Mouse (Mus musculus) liver, embryonic 13.5 days (tissue): Measurements from ENCODE around the gene Tmem50b. TPM values are rescaled to one million over a fixed set of nuclear protein-coding genes. Genes with fewer than 3 reads are reported as not detected.
A peak's percentile ranks its signal among the peaks of the same experiment; 100 is the strongest.
"Not testable (repeated sequence)": the region's sequence is repeated elsewhere in the genome, so short reads cannot be mapped to it uniquely, and the experiment has no call there.

Experiments
- ATAC-seq: fragments of 200-750 bp; cut with Nextera tagmentation; 2 replicates; pipeline ENCODE4 v1.8.0; 2017; ENCODE audit warnings: low read depth, mild to moderate bottlenecking, moderate number of reproducible peaks, moderate library complexity
- DNase-seq: peaks from one replicate; pipeline ENCODE4 v3.0.0; 2022
- H3K27ac ChIP-seq: fragments of 300-500 bp; sonication (generic); 2 replicates; pipeline ENCODE4 v1.5.1; 2015; ENCODE audit warnings: moderate library complexity, mild to moderate bottlenecking, inconsistent platforms
- H3K27me3 ChIP-seq: fragments of 300-500 bp; sonication (generic); 2 replicates; pipeline ENCODE4 v1.6.1; 2015; ENCODE audit warnings: mild to moderate bottlenecking, inconsistent platforms
- H3K36me3 ChIP-seq: fragments of 300-500 bp; sonication (generic); 2 replicates; pipeline ENCODE4 v1.6.1; 2015; ENCODE audit warnings: mild to moderate bottlenecking, inconsistent platforms
- H3K4me1 ChIP-seq: fragments of 300-500 bp; sonication (generic); replicated peaks from 2 replicates; pipeline ENCODE4 v1.6.1; 2015; ENCODE audit warnings: inconsistent platforms
- H3K4me2 ChIP-seq: fragments of 300-500 bp; sonication (generic); 2 replicates; pipeline ENCODE4 v1.6.1; 2015; ENCODE audit warnings: inconsistent platforms, mild to moderate bottlenecking, moderate library complexity
- H3K4me3 ChIP-seq: fragments of 300-500 bp; sonication (generic); replicated peaks from 2 replicates; pipeline ENCODE4 v1.5.1; 2015; ENCODE audit warnings: mild to moderate bottlenecking, inconsistent platforms
- H3K9ac ChIP-seq: fragments of 300-500 bp; sonication (generic); 2 replicates; pipeline ENCODE4 v1.6.1; 2015; ENCODE audit warnings: mild to moderate bottlenecking, inconsistent platforms
- H3K9me3 ChIP-seq: fragments of 300-500 bp; sonication (generic); replicated peaks from 2 replicates; pipeline ENCODE4 v1.6.1; 2016; ENCODE audit warnings: inconsistent platforms
- WGBS: fragments of 180-500 bp; shearing (Covaris S2); methylation state at CpG from one replicate; pipeline ENCODE4 v1.1.7; 2015; ENCODE audit not compliant: insufficient replicate concordance; 5-methylcytosine and 5-hydroxymethylcytosine counted together
- polyA plus RNA-seq: library from polyadenylated mRNA; unstranded; fragments of >200 nt; fragmentation: Nextera tagmentation; extraction: Ambion mirVana; gene quantifications from 2 replicates; pipeline ENCODE4 v1.2.1, GENCODE M21; 2015

Tmem50b gene
- polyA plus RNA-seq, 1 experiment from 2014 or later = 5.6 TPM

DNA sequence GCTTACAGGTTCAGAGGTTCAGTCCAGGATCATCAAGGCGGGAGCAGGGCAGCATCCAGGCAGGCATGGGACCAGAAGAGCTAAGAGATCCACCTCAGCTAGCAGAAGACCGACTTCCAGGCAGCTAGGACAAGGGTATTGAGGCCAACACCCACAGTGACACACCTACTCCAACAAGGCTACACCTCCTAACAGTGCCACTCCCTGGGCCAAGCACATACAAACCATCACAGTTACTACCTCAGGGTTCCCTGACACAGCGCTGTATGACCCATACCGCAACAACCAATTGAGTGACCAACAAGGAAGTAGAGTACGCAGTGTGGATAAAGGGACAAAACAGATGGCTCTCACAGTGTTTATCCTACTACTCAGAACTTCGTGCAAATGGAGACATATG, 61.2 kb downstream of the Tmem50b start:
- Histone ChIP-seq H3K4me3 (no peak overlapping the region), H3K27ac (no peak overlapping the region), H3K9ac (no peak overlapping the region), H3K9me3 (no peaks in the 10 kb centered on the region), H3K27me3 (peaks cover 12% of the 10 kb centered on the region; the same call in 1 of the 2 replicates), H3K4me1 (peaks cover 72% of the 10 kb centered on the region), H3K4me2 (no peak overlapping the region), H3K36me3 (no peaks in the 10 kb centered on the region)
- DNase-seq (no peak), ATAC-seq (0 out of 2 replicates have a peak, but pooled peaks have one; percentile 9)
- 70% methylated on average over 6 of the region's 6 CpGs for WGBS

DNA sequence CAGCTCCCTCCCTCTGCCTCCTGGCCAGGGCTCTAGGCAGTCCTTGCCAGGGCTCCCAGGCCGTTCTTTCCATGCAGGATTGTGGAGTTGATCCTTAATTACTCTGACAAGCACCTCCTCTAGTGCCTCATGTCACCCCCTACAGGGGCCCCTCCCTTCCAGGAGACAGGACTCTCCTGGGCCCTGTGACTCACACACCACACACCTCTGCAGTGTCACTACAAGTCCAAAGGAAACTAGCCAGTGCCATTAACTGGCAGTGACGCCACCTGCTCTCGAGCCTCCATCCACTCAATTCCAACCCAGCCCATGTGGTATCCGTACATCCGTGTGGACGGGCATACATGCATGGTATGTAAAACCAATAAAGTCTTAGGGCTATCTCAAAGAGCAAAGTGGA, 62.7 kb downstream of the Tmem50b start:
- H3K9ac ChIP-seq = no peak overlapping the region
- H3K4me3 ChIP-seq = no peak overlapping the region
- peaks cover 63% of the 10 kb centered on the region for H3K4me1 ChIP-seq
- H3K36me3 ChIP-seq = no peaks in the 10 kb centered on the region
- 79% methylated on average over 6 of the region's 6 CpGs for WGBS
- no peak for DNase-seq
- H3K27me3 ChIP-seq = peaks cover 12% of the 10 kb centered on the region; the same call in 1 of the 2 replicates
- ATAC-seq = no peak
- no peaks in the 10 kb centered on the region for H3K9me3 ChIP-seq
- H3K27ac ChIP-seq = no peak overlapping the region
- H3K4me2 ChIP-seq = no peak overlapping the region

DNA sequence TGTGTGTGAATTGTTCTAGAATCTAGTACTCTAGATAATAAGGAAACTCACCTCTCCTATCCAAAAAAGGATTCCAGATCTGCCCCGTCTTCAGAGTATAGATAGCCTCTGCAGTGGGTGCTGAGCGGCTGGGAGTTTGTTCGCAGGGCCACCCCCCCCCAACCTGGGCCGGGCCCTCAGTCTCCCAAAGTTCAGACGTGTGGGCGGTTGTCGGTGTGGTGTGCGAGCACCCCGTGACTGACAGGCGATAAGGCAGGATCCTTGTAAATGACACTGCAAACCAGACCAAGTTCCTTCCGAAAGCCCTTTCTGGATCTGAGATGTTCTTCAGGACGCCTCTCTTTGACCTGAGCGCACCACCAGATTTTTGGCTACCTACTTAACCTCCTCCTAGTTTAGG, 63.1 kb downstream of the Tmem50b start:
- Histone ChIP-seq H3K4me2 (no peak overlapping the region), H3K27me3 (peaks cover 12% of the 10 kb centered on the region; the same call in 1 of the 2 replicates), H3K4me3 (no peak overlapping the region), H3K9ac (no peak overlapping the region), H3K9me3 (no peaks in the 10 kb centered on the region), H3K4me1 (peaks cover 63% of the 10 kb centered on the region), H3K27ac (no peak overlapping the region), H3K36me3 (no peaks in the 10 kb centered on the region)
- 39% methylated on average over 13 of the region's 13 CpGs for WGBS
- ATAC-seq = peak; percentile 83
- no peak for DNase-seq

DNA sequence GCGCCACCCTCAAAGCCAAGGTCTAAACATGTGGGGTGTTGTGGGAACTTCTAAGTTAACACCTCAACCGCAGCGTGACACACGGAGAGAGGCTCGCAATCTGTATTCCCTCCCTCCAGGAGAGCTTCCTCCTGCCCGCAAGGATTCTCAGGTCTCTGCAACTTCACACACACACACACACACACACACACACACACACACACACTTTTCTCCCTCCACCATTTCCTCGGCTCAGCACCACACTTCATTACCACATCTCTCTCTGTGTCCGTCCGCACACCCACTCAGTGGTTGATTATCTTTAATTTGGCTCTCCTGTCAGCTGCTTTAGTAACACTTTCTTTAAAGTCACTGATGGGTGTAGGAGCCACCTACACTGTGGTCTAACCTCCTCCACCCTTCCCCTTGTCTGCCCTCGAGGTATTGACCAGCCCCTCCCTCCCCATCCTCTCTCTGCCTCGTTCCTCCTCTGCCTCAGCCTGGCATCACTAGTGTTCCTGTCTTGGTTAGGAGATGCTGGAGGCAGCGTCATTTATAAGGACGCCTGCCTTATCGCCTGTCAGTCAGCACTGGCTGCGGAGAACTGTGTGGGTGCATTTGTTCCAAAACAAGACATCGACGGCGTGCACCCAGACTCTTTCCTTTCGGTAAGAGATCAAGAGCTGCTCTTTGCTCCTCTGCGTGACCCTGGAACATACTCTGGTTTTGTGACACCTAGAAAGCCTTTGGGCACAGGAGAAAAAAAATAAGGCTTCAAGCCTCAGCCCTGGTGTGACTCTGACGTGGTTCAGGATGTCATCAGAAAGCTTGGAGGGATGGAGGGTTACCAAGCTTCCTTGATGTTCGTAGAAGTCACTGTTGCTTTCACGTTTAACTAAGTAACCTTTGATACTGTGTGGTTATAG, 64.3 kb downstream of the Tmem50b start:
- H3K4me2 ChIP-seq = no peak overlapping the region
- no peak overlapping the region for H3K27ac ChIP-seq
- H3K4me1 ChIP-seq = peaks cover 58% of the 10 kb centered on the region
- H3K27me3 ChIP-seq = peaks cover 12% of the 10 kb centered on the region; the same call in 1 of the 2 replicates
- no peak overlapping the region for H3K9ac ChIP-seq
- no peak overlapping the region for H3K4me3 ChIP-seq
- no peak for DNase-seq
- H3K9me3 ChIP-seq = no peaks in the 10 kb centered on the region
- 41% methylated on average over 23 of the region's 23 CpGs for WGBS
- H3K36me3 ChIP-seq = no peaks in the 10 kb centered on the region
- no peak for ATAC-seq

DNA sequence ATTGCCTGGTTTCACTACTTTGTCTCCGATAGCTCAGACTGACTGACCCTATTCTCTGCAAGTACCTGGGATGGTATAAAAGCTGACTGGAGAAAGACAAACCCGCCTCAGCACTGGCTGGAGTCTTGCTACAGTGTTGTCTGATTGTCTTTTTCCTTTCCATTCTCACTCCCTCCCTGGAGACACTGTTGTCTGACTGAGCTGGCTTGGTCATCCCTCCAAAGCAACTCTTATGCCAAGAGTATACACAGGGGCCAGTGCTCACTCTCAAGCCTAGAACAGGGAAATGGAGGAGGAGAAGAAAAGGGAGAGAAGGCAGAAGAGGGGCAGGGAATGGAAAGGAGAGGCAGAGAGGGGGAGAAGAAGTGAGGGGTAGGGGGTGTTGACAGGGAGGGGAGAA, 65.2 kb downstream of the Tmem50b start:
- H3K9ac ChIP-seq = no peak overlapping the region
- no peak overlapping the region for H3K27ac ChIP-seq
- peaks cover 12% of the 10 kb centered on the region; the same call in 1 of the 2 replicates for H3K27me3 ChIP-seq
- 59% methylated on average over 2 of the region's 2 CpGs for WGBS
- no peaks in the 10 kb centered on the region for H3K36me3 ChIP-seq
- H3K4me1 ChIP-seq = peaks cover 55% of the 10 kb centered on the region
- no peak for ATAC-seq
- no peak overlapping the region for H3K4me2 ChIP-seq
- no peak for DNase-seq
- H3K4me3 ChIP-seq = no peak overlapping the region
- no peaks in the 10 kb centered on the region for H3K9me3 ChIP-seq

DNA sequence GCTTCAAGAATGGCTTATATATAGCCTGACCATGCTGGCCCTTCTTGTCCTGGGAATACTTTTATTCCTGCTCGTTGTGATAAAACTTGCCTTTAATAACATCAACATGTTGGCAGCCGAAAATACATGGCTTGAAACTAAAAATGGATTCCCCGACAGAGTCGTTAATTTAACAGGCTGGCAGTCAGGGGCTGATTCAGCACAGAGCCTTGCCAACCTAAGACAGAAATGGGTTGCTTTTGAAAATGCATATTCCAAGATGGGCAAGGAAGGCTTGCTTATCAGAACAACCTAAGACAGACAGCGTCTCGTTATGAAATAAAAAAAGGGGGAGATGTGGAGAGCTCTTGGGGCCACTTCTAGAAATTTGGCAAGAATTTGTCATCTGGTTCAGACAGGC, 65.7 kb downstream of the Tmem50b start:
- H3K9me3 ChIP-seq = no peaks in the 10 kb centered on the region
- peaks cover 12% of the 10 kb centered on the region; the same call in 1 of the 2 replicates for H3K27me3 ChIP-seq
- 71% methylated on average over 6 of the region's 6 CpGs for WGBS

DNA sequence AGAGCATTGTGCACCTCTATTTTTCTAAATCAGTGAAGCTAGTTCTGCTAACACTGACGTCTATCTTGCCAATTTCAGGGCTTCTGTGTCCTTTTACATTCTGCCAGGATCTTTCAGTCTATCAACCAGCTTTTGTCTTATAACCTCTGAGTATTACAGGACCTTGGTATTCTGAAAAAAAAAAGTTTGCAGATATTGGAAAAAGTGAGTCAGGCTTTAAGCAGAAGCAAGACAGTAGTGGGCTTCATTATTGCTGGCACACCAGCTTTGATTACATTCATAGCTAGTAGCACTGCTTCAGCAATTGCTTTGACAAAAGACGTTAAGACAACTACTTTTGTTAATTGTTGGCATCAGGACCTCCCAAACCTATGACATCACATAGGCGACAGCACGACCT, 66.8 kb downstream of the Tmem50b start:
- H3K4me2 ChIP-seq, H3K4me3 ChIP-seq, H3K27ac ChIP-seq, H3K36me3 ChIP-seq, H3K9me3 ChIP-seq, ATAC-seq, H3K9ac ChIP-seq, DNase-seq: not testable (repeated sequence)
- WGBS = 81% methylated on average over 4 of the region's 4 CpGs
- Histone ChIP-seq H3K4me1 (peaks cover 53% of the 10 kb centered on the region), H3K27me3 (peaks cover 12% of the 10 kb centered on the region; the same call in 1 of the 2 replicates)

More for the DNA sequence above, 65.7 kb downstream of the Tmem50b start:
- DNase-seq (no peak), ATAC-seq (no peak)
- H3K27ac ChIP-seq = no peak overlapping the region
- peaks cover 55% of the 10 kb centered on the region for H3K4me1 ChIP-seq
- H3K36me3 ChIP-seq = no peaks in the 10 kb centered on the region
- no peak overlapping the region for H3K4me3 ChIP-seq
- no peak overlapping the region for H3K4me2 ChIP-seq
- H3K9ac ChIP-seq = no peak overlapping the region

DNA sequence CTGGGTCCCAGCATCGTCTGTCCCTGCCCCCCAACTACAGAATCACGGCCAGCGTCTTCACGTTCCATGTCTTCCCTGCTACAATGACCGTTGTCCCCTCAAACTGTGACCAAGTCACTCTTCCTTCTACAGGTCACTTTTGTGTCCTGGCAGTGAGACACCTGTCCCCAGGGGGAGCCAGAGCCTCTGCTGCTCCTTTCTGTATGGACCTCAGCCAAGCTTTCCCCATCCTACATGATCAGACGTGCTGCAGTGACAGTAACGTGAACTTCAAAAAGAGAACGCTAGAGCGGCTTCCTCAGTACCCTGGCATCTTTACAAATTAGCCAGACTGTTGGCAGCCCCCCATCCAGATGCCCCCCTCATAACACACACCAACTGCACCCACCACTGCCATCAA, 69.0 kb downstream of the Tmem50b start:
- H3K4me1 ChIP-seq = peaks cover 35% of the 10 kb centered on the region
- no peak overlapping the region for H3K4me3 ChIP-seq
- peaks cover 5% of the 10 kb centered on the region for H3K9me3 ChIP-seq
- no peak for ATAC-seq
- H3K36me3 ChIP-seq = no peaks in the 10 kb centered on the region
- WGBS = 77% methylated on average over 9 of the region's 9 CpGs
- no peak overlapping the region for H3K27ac ChIP-seq
- no peak overlapping the region for H3K9ac ChIP-seq
- no peak for DNase-seq
- no peak overlapping the region for H3K4me2 ChIP-seq
- H3K27me3 ChIP-seq = peaks cover 5% of the 10 kb centered on the region; the same call in 1 of the 2 replicates

DNA sequence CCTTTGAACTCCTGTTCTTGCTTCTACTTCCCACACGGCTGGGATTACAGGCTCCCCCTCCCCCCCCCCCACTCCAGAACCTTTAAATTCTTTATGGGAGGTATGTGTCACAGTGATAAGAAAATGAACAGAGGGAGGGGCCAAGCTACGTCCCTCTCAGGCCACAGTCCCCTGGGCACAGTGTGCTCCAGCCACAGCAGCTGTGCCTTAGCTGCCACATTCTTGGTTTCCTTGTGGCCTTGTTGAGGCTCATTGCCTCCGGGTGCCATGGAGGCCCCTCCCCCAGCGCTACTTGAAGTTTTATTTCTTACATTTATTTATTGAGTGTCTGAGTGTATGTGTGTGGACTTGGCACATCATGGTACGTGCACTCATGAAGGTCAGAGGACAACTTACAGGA, 70.1 kb downstream of the Tmem50b start:
- peak; percentile 52 for ATAC-seq
- Histone ChIP-seq H3K9ac (peak overlapping the region; percentile 33; the same call in 1 of the 2 replicates), H3K4me1 (peaks cover 30% of the 10 kb centered on the region), H3K9me3 (peaks cover 5% of the 10 kb centered on the region), H3K27me3 (peaks cover 8% of the 10 kb centered on the region), H3K27ac (no peak overlapping the region), H3K4me2 (peak overlapping the region; percentile 19), H3K4me3 (no peak overlapping the region), H3K36me3 (no peaks in the 10 kb centered on the region)
- WGBS = 26% methylated on average over 5 of the region's 5 CpGs
- DNase-seq = no peak

DNA sequence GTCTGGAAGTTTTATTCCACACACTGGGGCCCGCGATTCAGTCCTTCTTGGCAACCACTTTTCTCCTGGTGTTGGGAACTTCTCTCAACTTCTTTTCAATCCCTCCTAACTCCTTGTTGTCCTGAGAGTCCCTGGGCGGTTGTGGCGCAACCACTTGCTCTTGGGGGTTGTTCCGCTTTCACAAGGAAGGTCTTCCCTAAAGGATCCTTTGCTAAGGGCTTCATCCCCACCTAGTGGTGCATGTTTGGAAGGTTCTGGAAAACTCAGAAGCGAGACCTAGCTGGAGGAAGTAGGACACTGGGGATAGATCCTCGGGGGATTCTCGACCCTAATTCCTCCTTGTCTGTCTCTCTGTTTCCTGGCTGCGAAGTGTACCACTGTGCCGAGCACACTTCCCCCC, 70.5 kb downstream of the Tmem50b start:
- no peak overlapping the region for H3K4me3 ChIP-seq
- peak overlapping the region; percentile 19 for H3K4me2 ChIP-seq
- peaks cover 5% of the 10 kb centered on the region for H3K9me3 ChIP-seq
- 59% methylated on average over 10 of the region's 10 CpGs for WGBS
- peaks cover 13% of the 10 kb centered on the region for H3K27me3 ChIP-seq
- ATAC-seq (peak; percentile 3; the same call in 1 of the 2 replicates), DNase-seq (no peak)
- no peak overlapping the region for H3K27ac ChIP-seq
- H3K4me1 ChIP-seq = peaks cover 28% of the 10 kb centered on the region
- no peaks in the 10 kb centered on the region for H3K36me3 ChIP-seq
- H3K9ac ChIP-seq = 0 out of 2 replicates have a peak overlapping the region, but pooled peaks have one; percentile 33

DNA sequence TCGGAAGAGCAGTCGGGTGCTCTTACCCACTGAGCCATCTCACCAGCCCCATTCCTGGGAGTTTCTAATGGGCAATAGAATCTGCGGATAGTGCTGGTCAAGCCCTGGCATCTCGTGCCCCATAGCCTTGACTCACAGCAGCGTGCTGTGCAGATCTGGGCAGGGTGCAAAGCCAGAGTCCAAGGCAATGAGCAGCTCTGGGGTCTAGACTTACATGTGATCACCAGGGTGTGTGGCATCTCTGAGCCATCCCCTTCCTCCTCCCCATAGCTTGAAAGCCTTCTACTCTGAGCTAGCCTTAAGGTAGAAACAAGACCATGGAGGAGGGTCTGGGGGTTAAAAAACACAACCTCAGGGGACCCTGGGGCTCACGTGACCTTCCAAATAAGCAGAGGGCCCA, 71.3 kb downstream of the Tmem50b start:
- Histone ChIP-seq H3K4me2 (no peak overlapping the region), H3K9me3 (peaks cover 5% of the 10 kb centered on the region), H3K27me3 (peaks cover 16% of the 10 kb centered on the region), H3K9ac (no peak overlapping the region), H3K36me3 (no peaks in the 10 kb centered on the region), H3K27ac (no peak overlapping the region), H3K4me1 (peaks cover 28% of the 10 kb centered on the region), H3K4me3 (no peak overlapping the region)
- DNase-seq (no peak), ATAC-seq (no peak)
- WGBS = 88% methylated on average over 6 of the region's 6 CpGs
